Mouse (Mus musculus) heart, embryonic 16.5 days (tissue): ENCODE measurements around the gene Trpc4ap. TPM values are rescaled to one million over a fixed set of nuclear protein-coding genes. Genes with fewer than 3 reads are reported as not detected.
A peak's percentile ranks its signal among the peaks of the same experiment; 100 is the strongest.

Source experiments
- ATAC-seq: fragments of 200-750 bp; cut with Nextera tagmentation; replicated peaks from 2 replicates; pipeline ENCODE4 v1.8.0; 2017; ENCODE audit warnings: moderate number of reproducible peaks; ENCODE audit not compliant: insufficient read depth, low FRiP score; ENCODE audit errors: extremely low read depth
- H3K27ac ChIP-seq: fragments of 300-500 bp; sonication (generic); 2 replicates; pipeline ENCODE4 v1.5.1; 2014; ENCODE audit warnings: mild to moderate bottlenecking, low read length, control low read depth, moderate library complexity
- H3K27me3 ChIP-seq: fragments of 300-500 bp; sonication (generic); 2 replicates; pipeline ENCODE4 v1.6.1; 2014; ENCODE audit warnings: low read length, mixed read lengths; ENCODE audit not compliant: control insufficient read depth, insufficient read depth
- H3K36me3 ChIP-seq: fragments of 300-500 bp; sonication (generic); 2 replicates; pipeline ENCODE4 v1.6.1; 2014; ENCODE audit not compliant: control insufficient read depth, insufficient read depth
- H3K4me1 ChIP-seq: fragments of 300-500 bp; sonication (generic); 2 replicates; pipeline ENCODE4 v1.6.1; 2014; ENCODE audit warnings: low read length, mixed read lengths; ENCODE audit not compliant: control insufficient read depth, insufficient read depth
- H3K4me2 ChIP-seq: fragments of 300-500 bp; sonication (generic); 2 replicates; pipeline ENCODE4 v1.6.1; 2014; ENCODE audit warnings: low read depth, mild to moderate bottlenecking, control low read depth, low read length
- H3K4me3 ChIP-seq: fragments of 300-500 bp; sonication (generic); 2 replicates; pipeline ENCODE4 v1.5.1; 2014; ENCODE audit warnings: mild to moderate bottlenecking, control low read depth, low read length
- H3K9ac ChIP-seq: fragments of 300-500 bp; sonication (generic); 2 replicates; pipeline ENCODE4 v1.6.1; 2014; ENCODE audit warnings: low read length, control low read depth
- H3K9me3 ChIP-seq: fragments of 300-500 bp; sonication (generic); replicated peaks from 2 replicates; pipeline ENCODE4 v1.6.1; 2016; ENCODE audit warnings: low read length; ENCODE audit not compliant: control insufficient read depth
- WGBS: fragments of 180-500 bp; shearing (Covaris S2); extraction: QIAGEN DNeasy Blood & Tissue Kit; methylation state at CpG from one replicate; pipeline ENCODE4 v1.1.7; 2014; 5-methylcytosine and 5-hydroxymethylcytosine counted together
- polyA plus RNA-seq: library from polyadenylated mRNA; unstranded; fragments of >200 nt; fragmentation: Nextera tagmentation; extraction: Ambion mirVana; gene quantifications from 2 replicates; pipeline ENCODE4 v1.2.1, GENCODE M21; 2015

The Trpc4ap gene
- polyA plus RNA-seq, 1 experiment from 2014 or later, result 98.6 TPM

GRCm38 (mm10) chr2:155630153-155630552, 62.0 kb downstream of the Trpc4ap start:
- no peak for ATAC-seq
- H3K9me3 ChIP-seq, result no peaks in the 10 kb centered on the region
- peaks cover 8% of the 10 kb centered on the region for H3K27me3 ChIP-seq
- WGBS, result 63% methylated on average over 20 of the region's 20 CpGs
- H3K4me1 ChIP-seq, result peaks cover 6% of the 10 kb centered on the region; the same call in 1 of the 2 replicates
- H3K9ac ChIP-seq, result no peak overlapping the region
- no peak overlapping the region for H3K27ac ChIP-seq
- peaks cover 59% of the 10 kb centered on the region for H3K36me3 ChIP-seq
- no peak overlapping the region for H3K4me3 ChIP-seq
- H3K4me2 ChIP-seq, result no peak overlapping the region

- Histone ChIP-seq H3K9ac (peak overlapping the region; percentile 18; the same call in 1 of the 2 replicates), H3K36me3 (peaks cover 50% of the 10 kb centered on the region), H3K27me3 (peaks cover 8% of the 10 kb centered on the region), H3K4me3 (peak overlapping the region; percentile 18), H3K27ac (no peak overlapping the region), H3K9me3 (no peaks in the 10 kb centered on the region), H3K4me1 (peaks cover 3% of the 10 kb centered on the region; the same call in 1 of the 2 replicates), H3K4me2 (peak overlapping the region; percentile 53)
- 16% methylated on average over 35 of the region's 35 CpGs for WGBS
- ATAC-seq, result no peak
These were observed 62.9 kb downstream of the Trpc4ap start for GRCm38 (mm10) chr2:155629231-155629661.

GRCm38 (mm10) chr2:155628519-155628918, 63.7 kb downstream of the Trpc4ap start:
- peaks cover 43% of the 10 kb centered on the region for H3K36me3 ChIP-seq
- no peak for ATAC-seq
- no peaks in the 10 kb centered on the region for H3K9me3 ChIP-seq
- no peak overlapping the region for H3K4me2 ChIP-seq
- H3K27me3 ChIP-seq, result peaks cover 8% of the 10 kb centered on the region
- no peak overlapping the region for H3K9ac ChIP-seq
- H3K4me3 ChIP-seq, result no peak overlapping the region
- 76% methylated on average over 13 of the region's 13 CpGs for WGBS
- H3K4me1 ChIP-seq, result peaks cover 2% of the 10 kb centered on the region; the same call in 1 of the 2 replicates
- no peak overlapping the region for H3K27ac ChIP-seq

- no peak overlapping the region for H3K4me3 ChIP-seq
- no peak overlapping the region for H3K27ac ChIP-seq
- no peaks in the 10 kb centered on the region for H3K9me3 ChIP-seq
- H3K27me3 ChIP-seq, result peaks cover 8% of the 10 kb centered on the region
- H3K4me1 ChIP-seq, result peaks cover 2% of the 10 kb centered on the region; the same call in 1 of the 2 replicates
- H3K36me3 ChIP-seq, result peaks cover 39% of the 10 kb centered on the region
- no peak overlapping the region for H3K4me2 ChIP-seq
- 88% methylated on average over 9 of the region's 9 CpGs for WGBS
- no peak overlapping the region for H3K9ac ChIP-seq
- no peak for ATAC-seq
These were observed 64.1 kb downstream of the Trpc4ap start for GRCm38 (mm10) chr2:155628112-155628511.

GRCm38 (mm10) chr2:155627030-155627738, 65.0 kb downstream of the Trpc4ap start:
- Histone ChIP-seq H3K27me3 (peaks cover 8% of the 10 kb centered on the region), H3K4me2 (no peak overlapping the region), H3K4me1 (peaks cover 2% of the 10 kb centered on the region; the same call in 1 of the 2 replicates), H3K4me3 (no peak overlapping the region), H3K9ac (no peak overlapping the region), H3K9me3 (no peaks in the 10 kb centered on the region), H3K36me3 (peaks cover 30% of the 10 kb centered on the region), H3K27ac (no peak overlapping the region)
- WGBS, result 59% methylated on average over 21 of the region's 21 CpGs
- ATAC-seq, result no peak

- Histone ChIP-seq H3K4me1 (peaks cover 2% of the 10 kb centered on the region; the same call in 1 of the 2 replicates), H3K27ac (no peak overlapping the region), H3K9ac (no peak overlapping the region), H3K4me3 (no peak overlapping the region), H3K36me3 (peaks cover 24% of the 10 kb centered on the region), H3K27me3 (peaks cover 8% of the 10 kb centered on the region), H3K4me2 (no peak overlapping the region), H3K9me3 (no peaks in the 10 kb centered on the region)
- no peak for ATAC-seq
- 51% methylated on average over 15 of the region's 15 CpGs for WGBS
These were observed 65.9 kb downstream of the Trpc4ap start for GRCm38 (mm10) chr2:155626277-155626676.

GRCm38 (mm10) chr2:155624730-155625129, 67.5 kb downstream of the Trpc4ap start:
- Histone ChIP-seq H3K9ac (no peak overlapping the region), H3K4me3 (no peak overlapping the region), H3K9me3 (no peaks in the 10 kb centered on the region), H3K27ac (no peak overlapping the region), H3K4me1 (no peaks in the 10 kb centered on the region), H3K4me2 (no peak overlapping the region), H3K27me3 (0 out of 2 replicates have a peak, but pooled peaks cover 3% of the 10 kb centered on the region), H3K36me3 (peaks cover 25% of the 10 kb centered on the region)
- ATAC-seq, result 0 out of 2 replicates have a peak, but pooled peaks have one; percentile 28
- WGBS, result 41% methylated on average over 10 of the region's 10 CpGs

- H3K4me2 ChIP-seq, result no peak overlapping the region
- H3K27me3 ChIP-seq, result 0 out of 2 replicates have a peak, but pooled peaks cover 3% of the 10 kb centered on the region
- H3K4me3 ChIP-seq, result no peak overlapping the region
- WGBS, result 76% methylated on average over 6 of the region's 6 CpGs
- H3K4me1 ChIP-seq, result no peaks in the 10 kb centered on the region
- H3K27ac ChIP-seq, result no peak overlapping the region
- ATAC-seq, result no peak
- peaks cover 25% of the 10 kb centered on the region for H3K36me3 ChIP-seq
- H3K9me3 ChIP-seq, result no peaks in the 10 kb centered on the region
- no peak overlapping the region for H3K9ac ChIP-seq
These were observed 68.2 kb downstream of the Trpc4ap start for GRCm38 (mm10) chr2:155623996-155624395.

- Histone ChIP-seq H3K9me3 (no peaks in the 10 kb centered on the region), H3K36me3 (peaks cover 18% of the 10 kb centered on the region; the same call in 1 of the 2 replicates), H3K4me3 (no peak overlapping the region), H3K27me3 (0 out of 2 replicates have a peak, but pooled peaks cover 3% of the 10 kb centered on the region), H3K9ac (no peak overlapping the region), H3K4me1 (no peaks in the 10 kb centered on the region), H3K4me2 (no peak overlapping the region), H3K27ac (no peak overlapping the region)
- 32% methylated on average over 11 of the region's 11 CpGs for WGBS
- ATAC-seq, result no peak
These were observed 69.6 kb downstream of the Trpc4ap start for GRCm38 (mm10) chr2:155622606-155623005.
